Mouse (Mus musculus) bone marrow, adult 2 months (tissue): ENCODE data around the gene Stat3. TPM values are rescaled to one million over a fixed set of nuclear protein-coding genes. Genes with fewer than 3 reads are reported as not detected.

ENCODE experiments used
- H3K27ac ChIP-seq: fragments of 200-500 bp; 2 replicates; pipeline ENCODE4 v1.5.1; 2012; ENCODE audit warnings: low read depth, mild to moderate bottlenecking, control low read depth, inconsistent platforms, low read length; ENCODE audit not compliant: control insufficient read depth, poor library complexity, insufficient read depth
- H3K4me1 ChIP-seq: fragments of 200-500 bp; 2 replicates; pipeline ENCODE4 v1.6.1; 2011; ENCODE audit warnings: low read length; ENCODE audit not compliant: control insufficient read depth, insufficient read depth
- H3K4me3 ChIP-seq: fragments of 200-500 bp; replicated peaks from 2 replicates; pipeline ENCODE3; 2011; ENCODE audit warnings: mild to moderate bottlenecking, low read depth, low read length, control low read depth; ENCODE audit not compliant: control insufficient read depth
- CTCF ChIP-seq: fragments of 200-500 bp; IDR thresholded peaks from 2 replicates; pipeline ENCODE4 v1.5.1; 2011; ENCODE audit warnings: low read length, control low read depth; ENCODE audit not compliant: control insufficient read depth, insufficient read depth
- POLR2A ChIP-seq: fragments of 200-500 bp; IDR thresholded peaks from 2 replicates; pipeline ENCODE4 v1.6.1; 2011; ENCODE audit warnings: low read depth, mild to moderate bottlenecking, control low read depth, low read length, borderline replicate concordance; ENCODE audit not compliant: control insufficient read depth
- WGBS: fragments of 180-500 bp; shearing (Covaris S2); methylation state at CpG from one replicate; pipeline ENCODE4 v1.1.7; 2018; 5-methylcytosine and 5-hydroxymethylcytosine counted together
- polyA plus RNA-seq: library from polyadenylated mRNA; stranded (reverse); fragments of >200 nt; gene quantifications from 2 replicates; pipeline ENCODE4 v1.2.4, GENCODE M21; 2011; ENCODE audit warnings: low replicate concordance; ENCODE audit not compliant: missing spikeins, insufficient read depth, insufficient read length

The Stat3 gene
- polyA plus RNA-seq, 1 experiment: 60.0 TPM

DNA sequence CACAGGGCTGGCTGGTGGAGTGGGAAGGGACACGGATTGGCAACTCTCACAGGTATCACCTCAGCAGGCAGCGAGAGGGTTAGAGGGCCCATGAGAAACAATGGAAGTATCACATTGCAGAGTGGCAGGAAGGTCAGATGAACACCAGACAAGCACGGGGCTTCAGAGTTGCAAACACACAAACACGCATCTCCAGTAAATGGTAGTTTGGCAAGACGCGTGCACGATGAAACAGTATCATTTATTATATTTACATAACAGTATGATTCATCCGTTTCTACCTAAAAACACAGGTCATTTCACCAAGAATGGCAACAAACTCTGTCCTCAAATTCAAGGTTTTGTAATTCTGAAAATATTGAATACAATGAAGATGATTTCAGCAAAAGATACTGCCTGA, 99.8 kb downstream of the Stat3 start:
- no peak overlapping the region for H3K27ac ChIP-seq
- H3K4me3 ChIP-seq: no peak overlapping the region
- WGBS: 81% methylated on average over 8 of the region's 8 CpGs
- H3K4me1 ChIP-seq: peaks cover 1% of the 10 kb centered on the region; the same call in 1 of the 2 replicates
- TF ChIP-seq POLR2A (no peak), CTCF (no peak)

DNA sequence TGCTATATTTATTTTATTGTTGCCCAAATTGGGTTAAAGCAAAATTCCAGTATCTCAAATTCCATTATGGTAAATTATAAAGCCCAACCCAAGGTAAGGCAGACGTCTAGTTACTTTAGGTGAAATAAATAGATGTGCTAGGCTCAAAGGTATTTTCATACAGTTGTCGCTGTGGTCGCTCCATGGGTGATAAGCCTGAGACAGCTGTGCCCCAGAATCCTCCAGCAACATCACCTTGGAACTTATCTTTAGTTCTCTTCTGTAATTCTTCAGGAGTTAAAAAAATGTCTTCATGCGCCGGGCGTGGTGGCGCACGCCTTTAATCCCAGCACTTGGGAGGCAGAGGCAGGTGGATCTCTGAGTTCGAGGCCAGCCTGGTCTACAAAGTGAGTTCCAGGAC, 100.4 kb downstream of the Stat3 start:
- no peak overlapping the region for H3K27ac ChIP-seq
- TF ChIP-seq POLR2A (no peak), CTCF (no peak)
- peaks cover 1% of the 10 kb centered on the region; the same call in 1 of the 2 replicates for H3K4me1 ChIP-seq
- 67% methylated on average over 9 of the region's 9 CpGs for WGBS
- no peak overlapping the region for H3K4me3 ChIP-seq

DNA sequence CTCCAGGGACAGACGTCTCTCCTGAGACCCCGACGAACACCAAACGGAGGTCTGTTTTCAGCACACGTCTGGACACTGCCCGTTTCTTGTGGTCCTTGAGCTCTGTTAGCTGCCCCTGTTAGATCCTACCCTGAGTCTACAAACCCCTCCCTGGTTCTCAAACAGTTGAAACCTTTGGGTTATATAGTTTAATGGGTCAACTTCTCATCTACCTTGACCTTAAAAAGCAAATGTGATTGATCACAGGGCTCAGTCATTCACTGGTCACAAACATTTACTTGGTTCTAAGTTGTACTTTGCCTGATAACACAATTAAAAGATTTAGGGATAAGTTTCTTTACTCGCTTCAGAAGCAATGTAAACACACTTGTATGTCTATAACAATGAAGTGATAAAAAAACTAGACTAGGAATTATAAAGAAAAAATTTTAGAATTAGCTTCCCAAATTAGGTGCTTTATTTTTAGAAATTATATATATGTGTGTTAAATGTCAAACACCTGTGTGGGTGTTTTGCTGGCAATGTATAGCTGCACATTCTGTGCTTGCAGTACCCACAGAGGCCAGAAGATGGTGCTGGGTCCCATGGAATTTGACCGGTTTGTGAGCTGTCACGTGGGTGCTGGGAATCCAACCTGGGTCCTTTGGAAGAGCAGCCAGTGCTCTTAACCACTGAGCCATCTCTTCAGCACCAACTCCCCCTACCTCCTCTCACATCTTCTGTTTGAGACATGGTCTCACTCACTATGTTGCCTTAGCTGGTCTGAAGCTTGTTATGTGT, 102.2 kb downstream of the Stat3 start:
- TF ChIP-seq POLR2A (no peak), CTCF (peak; percentile 44; the same call in 1 of the 2 replicates)
- 92% methylated on average over 9 of the region's 9 CpGs for WGBS
- no peak overlapping the region for H3K27ac ChIP-seq
- no peak overlapping the region for H3K4me3 ChIP-seq
- H3K4me1 ChIP-seq: peaks cover 1% of the 10 kb centered on the region; the same call in 1 of the 2 replicates

Other genes starting within 250 kb of the Stat3 start
- gene Zfp385c, start 247.1 kb downstream of the Stat3 start, polyA plus RNA-seq: not detected in 2 replicates
- 13.2 and 34.6 TPM in 2 replicates for gene Dhx58, start 235.3 kb downstream of the Stat3 start, polyA plus RNA-seq
- 7.6 and 16.3 TPM in 2 replicates for gene Kat2a, start 227.1 kb downstream of the Stat3 start, polyA plus RNA-seq
- gene Hspb9, start 225.7 kb downstream of the Stat3 start, polyA plus RNA-seq: not detected in 2 replicates
- gene Rab5c, start 201.3 kb downstream of the Stat3 start, polyA plus RNA-seq: 91.8 and 126 TPM in 2 replicates
- not detected in 2 replicates for gene Kcnh4, start 179.6 kb downstream of the Stat3 start, polyA plus RNA-seq
- gene Hcrt, start 176.6 kb downstream of the Stat3 start, polyA plus RNA-seq: not detected in 2 replicates
- 3.7 and 4.9 TPM in 2 replicates for gene Ghdc, start 168.6 kb downstream of the Stat3 start, polyA plus RNA-seq
- 10.7 and 14.5 TPM in 2 replicates for gene Stat5b, start 88.8 kb downstream of the Stat3 start, polyA plus RNA-seq
- 8.6 and 16.5 TPM in 2 replicates for gene Stat5a, start 80.2 kb downstream of the Stat3 start, polyA plus RNA-seq
- gene Cavin1, start 31.3 kb upstream of the Stat3 start, polyA plus RNA-seq: 54.2 and 71.2 TPM in 2 replicates
- 44.9 and 61.5 TPM in 2 replicates for gene Atp6v0a1, start 69.9 kb upstream of the Stat3 start, polyA plus RNA-seq
- gene Naglu, start 130.5 kb upstream of the Stat3 start, polyA plus RNA-seq: 3.4 and 5.6 TPM in 2 replicates
- 0.97 and 2.3 TPM in 2 replicates for gene Hsd17b1, start 138.9 kb upstream of the Stat3 start, polyA plus RNA-seq
- gene Coasy, start 143.0 kb upstream of the Stat3 start, polyA plus RNA-seq: 11.2 and 25.5 TPM in 2 replicates
- gene Mlx, start 147.7 kb upstream of the Stat3 start, polyA plus RNA-seq: 15.3 and 23.6 TPM in 2 replicates
- 12.6 and 14.3 TPM in 2 replicates for gene Psmc3ip, start 155.9 kb upstream of the Stat3 start, polyA plus RNA-seq
- gene Retreg3, start 180.4 kb upstream of the Stat3 start, polyA plus RNA-seq: 34.4 and 49.4 TPM in 2 replicates
- 12.3 and 16.4 TPM in 2 replicates for gene Tubg1, start 180.4 kb upstream of the Stat3 start, polyA plus RNA-seq
- gene Tubg2, start 216.4 kb upstream of the Stat3 start, polyA plus RNA-seq: 3.4 TPM in 1 of 2 replicates, not detected in the other
- 0.54 and 1.5 TPM in 2 replicates for gene Cntnap1, start 231.0 kb upstream of the Stat3 start, polyA plus RNA-seq
- gene Plekhh3, start 231.8 kb upstream of the Stat3 start, polyA plus RNA-seq: 2.0 and 2.1 TPM in 2 replicates
- not detected in 2 replicates for gene Ccr10, start 235.9 kb upstream of the Stat3 start, polyA plus RNA-seq